Mouse (Mus musculus) adrenal gland, postnatal 25 days (tissue): ENCODE measurements around the gene 1700122O11Rik. TPM values are rescaled to one million over a fixed set of nuclear protein-coding genes. Genes with fewer than 3 reads are reported as not detected.

Experiments used
- DNase-seq: peaks from one replicate; pipeline ENCODE4 v3.0.0; 2021; ENCODE audit warnings: mixed read lengths
- total RNA-seq: library from RNA; stranded (reverse); gene quantifications from 2 replicates; pipeline ENCODE4 v1.2.3, GENCODE M21; 2021

1700122O11Rik gene
- total RNA-seq, 1 experiment from 2014 or later, result not detected

DNA sequence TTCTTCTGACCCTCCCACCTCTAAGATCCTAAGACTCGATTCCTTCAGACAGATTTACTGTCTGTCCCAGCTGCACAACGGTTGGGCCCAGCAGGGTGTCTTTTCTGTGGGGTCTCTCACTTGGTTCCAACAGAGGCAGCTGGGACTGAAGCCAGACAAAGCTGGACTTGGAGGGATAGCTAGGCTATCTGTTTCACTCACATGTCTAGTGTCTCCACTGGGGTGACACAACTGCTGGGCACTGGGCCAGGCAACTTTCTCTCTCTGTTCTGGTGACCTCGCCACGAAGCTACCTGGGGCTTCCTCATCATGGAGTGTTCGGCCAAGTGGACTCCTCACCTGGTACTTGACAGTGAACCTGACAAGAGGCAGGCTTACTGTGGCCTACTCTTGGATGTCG lies 10.4 kb downstream of the 1700122O11Rik start:
- peak; percentile 44 for DNase-seq

DNA sequence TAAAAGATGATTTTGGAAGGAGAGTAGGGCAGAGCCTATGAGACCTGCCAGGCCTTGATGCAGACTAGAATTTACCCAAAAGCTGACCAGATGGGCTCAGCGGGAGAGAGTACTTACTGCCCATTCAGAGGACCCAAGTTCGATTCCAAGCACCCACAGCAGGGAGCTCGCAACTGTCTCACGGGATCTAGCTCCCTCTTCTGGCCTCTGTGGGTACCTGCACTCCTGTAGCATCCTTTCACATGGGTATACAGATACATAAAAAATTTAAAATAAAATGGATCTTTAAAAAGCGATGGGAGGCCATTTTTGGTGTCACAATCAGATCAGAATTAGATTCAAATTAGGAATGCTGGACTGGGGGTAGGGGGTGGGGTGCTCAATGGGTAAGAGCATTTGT lies 11.1 kb downstream of the 1700122O11Rik start:
- DNase-seq, result no peak

GRCm38 (mm10) chr17:48024045-48024444 lies 14.0 kb downstream of the 1700122O11Rik start:
- DNase-seq, result no peak

DNA sequence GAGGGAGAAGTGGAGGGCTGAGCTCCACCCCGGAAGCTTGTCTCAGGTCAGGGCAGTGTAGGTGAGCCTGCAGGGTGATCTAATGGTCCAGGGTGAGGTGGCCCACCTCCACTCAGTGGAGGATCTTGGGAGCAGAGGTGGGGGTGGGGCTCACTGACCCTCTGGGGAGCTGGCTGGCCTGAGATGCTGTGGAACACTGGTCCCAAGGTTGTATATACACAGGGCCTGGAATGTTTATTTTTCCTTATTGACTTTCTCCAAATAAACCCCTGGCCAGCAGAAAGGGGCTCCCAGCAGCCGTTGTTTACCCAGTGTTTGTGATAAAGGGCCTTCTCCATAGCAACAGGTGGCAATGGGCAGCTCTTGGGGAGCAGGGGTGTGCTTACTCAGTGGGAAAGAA lies 18.5 kb downstream of the 1700122O11Rik start:
- DNase-seq, result no peak

DNA sequence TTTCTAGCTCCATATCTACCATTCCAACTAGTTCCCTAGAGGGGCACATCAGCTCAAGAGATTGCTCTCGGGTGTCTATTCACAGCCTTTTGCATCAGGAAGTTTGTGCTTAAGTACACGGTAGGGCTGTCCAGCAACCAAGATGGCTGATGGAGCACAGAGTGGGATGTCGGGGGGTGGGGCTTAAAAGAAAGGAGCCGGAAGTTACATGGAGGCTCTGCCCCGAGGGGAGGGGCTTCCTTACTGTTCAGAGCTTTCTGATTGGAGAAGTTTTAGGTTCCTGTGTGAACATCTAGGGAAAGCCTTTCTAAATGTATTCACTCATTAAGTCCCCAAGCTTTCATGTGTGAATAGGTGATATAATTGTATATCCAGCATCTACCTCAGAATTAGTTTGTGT lies 21.5 kb downstream of the 1700122O11Rik start:
- no peak for DNase-seq

- no peak for DNase-seq
These were observed 25.5 kb downstream of the 1700122O11Rik start for GRCm38 (mm10) chr17:48012561-48012960.

- no peak for DNase-seq
These were observed 27.0 kb downstream of the 1700122O11Rik start for GRCm38 (mm10) chr17:48011105-48011504.

DNA sequence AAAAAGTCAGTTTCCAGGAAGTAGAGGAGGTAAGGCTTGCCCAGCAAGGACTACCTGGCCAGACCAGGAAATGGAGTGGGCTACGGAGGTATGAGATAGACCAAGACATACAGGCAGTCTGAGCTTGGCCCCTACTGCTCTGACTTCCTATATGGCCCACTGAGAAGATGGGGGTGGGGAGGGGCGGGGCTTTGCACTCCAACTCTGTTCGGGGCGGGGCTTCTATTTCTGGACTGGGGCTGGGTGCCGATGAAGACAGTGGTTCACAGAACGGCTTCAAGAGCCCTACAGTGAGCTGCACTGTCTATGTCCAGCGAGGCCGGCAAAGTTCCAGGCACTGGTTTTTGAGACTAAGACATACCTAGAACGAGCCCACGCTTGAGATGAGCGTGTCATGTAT lies 27.8 kb downstream of the 1700122O11Rik start:
- DNase-seq, result no peak

DNA sequence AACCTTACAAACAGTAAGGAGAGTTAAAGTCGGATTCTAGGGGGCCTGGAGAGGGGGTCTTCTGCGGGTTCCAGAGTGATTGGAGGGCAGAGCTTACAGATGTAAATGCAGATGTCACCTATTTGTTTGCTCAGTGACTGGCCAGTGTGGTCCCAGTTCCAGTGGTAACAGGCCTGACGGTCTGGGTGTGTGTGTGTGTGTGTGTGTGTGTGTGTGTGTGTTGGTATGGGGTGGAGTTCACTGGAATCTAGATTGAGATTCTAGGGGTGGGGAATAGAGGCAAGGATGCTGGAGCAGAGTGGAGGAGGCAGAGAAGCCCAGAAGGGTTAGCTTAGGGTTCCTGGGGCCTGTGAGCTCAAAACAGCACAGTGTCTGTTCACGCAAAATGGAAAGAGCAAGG lies 32.3 kb downstream of the 1700122O11Rik start:
- no peak for DNase-seq

DNA sequence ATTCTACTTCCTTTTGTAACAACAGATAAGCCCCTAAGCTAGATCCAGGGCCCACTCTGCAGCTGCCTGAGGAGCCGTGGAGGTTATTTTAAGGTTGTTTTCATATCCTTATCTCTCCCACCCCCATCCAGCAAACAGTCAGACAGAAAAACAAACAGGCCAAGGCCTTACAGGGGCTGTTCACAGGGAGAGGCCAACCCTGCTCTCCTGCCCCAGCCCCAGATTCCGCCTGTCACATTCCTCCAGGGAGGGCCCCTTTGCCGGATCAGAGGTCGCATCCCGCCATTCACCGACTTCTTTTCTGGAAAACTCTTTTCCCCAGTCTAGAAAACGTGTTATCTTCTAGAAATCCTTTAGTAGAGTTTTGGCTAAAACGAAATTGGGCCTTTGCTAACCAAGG lies 33.0 kb downstream of the 1700122O11Rik start:
- no peak for DNase-seq

GRCm38 (mm10) chr17:48004619-48005018 lies 33.5 kb downstream of the 1700122O11Rik start:
- no peak for DNase-seq

GRCm38 (mm10) chr17:48002486-48002885 lies 35.6 kb downstream of the 1700122O11Rik start:
- DNase-seq, result no peak

- DNase-seq, result peak; percentile 36
These were observed 36.3 kb downstream of the 1700122O11Rik start for GRCm38 (mm10) chr17:48001586-48002361.

GRCm38 (mm10) chr17:48001157-48001556 lies 36.9 kb downstream of the 1700122O11Rik start:
- DNase-seq, result no peak

- no peak for DNase-seq
These were observed 38.3 kb downstream of the 1700122O11Rik start for GRCm38 (mm10) chr17:47999812-48000211.

DNA sequence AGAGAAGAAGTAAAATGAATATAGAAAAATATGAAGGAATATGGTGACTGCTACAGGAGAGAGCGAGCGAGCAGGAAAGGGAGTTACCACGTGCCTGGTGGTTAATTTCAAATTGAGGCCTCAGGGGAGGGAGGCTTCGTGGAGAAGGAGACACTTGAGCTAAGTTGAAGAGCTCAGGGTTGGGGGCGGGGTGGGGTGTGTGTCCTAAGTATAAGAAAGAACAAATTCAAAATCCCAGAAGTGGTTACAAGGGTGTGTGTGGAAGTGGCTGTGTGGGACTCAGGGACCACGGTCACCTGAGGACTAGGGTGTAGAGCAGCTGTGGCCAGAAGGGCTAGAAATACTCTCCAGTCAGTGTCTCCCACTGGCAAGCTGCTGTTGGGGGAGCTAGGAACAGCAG lies 38.7 kb downstream of the 1700122O11Rik start:
- no peak for DNase-seq

GRCm38 (mm10) chr17:47997806-47998205 lies 40.3 kb downstream of the 1700122O11Rik start:
- no peak for DNase-seq

- no peak for DNase-seq
These were observed 47.5 kb downstream of the 1700122O11Rik start for GRCm38 (mm10) chr17:47990392-47991123.

DNA sequence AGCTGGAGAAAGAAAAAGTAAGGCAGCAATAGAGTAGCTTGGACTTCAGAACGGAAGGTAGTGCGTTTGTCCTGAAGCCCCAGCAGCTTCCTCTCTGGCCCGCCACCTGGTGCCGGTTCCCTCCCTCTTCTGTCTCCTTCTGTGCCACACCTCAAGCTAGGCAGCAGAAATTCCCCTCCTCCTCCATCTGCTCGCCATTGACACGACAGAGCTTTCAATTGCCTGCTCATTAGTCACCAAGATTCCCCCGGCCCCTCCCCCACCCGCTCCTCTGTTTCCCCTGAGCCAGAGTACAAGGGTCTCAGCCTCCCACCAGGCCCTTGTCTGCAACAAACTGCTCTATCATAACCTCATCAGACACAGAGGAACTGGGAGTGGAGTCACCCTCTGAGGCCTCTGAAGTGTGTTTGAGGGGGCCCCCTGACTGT lies 48.1 kb downstream of the 1700122O11Rik start:
- no peak for DNase-seq

DNA sequence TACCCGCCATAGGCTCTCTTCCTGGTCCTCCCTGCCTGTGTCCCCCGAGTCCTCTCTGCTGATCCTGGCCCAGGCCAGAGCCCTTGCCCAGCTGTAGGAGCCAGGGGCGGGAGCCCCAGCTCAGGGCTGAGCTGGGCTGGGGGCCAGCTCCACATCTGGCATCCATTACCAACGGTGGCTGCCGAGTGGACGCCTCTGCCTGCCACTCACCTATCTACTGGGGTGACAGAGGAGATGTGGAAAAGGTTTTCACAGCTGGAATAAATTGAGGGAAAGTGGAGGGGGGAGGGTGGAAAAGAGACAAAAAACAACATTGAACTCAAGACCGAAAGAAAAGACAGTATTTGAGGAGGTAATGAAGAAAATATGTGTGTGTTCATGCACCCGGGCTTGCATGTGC lies 49.3 kb downstream of the 1700122O11Rik start:
- no peak for DNase-seq

GRCm38 (mm10) chr17:47988074-47988473 lies 50.0 kb downstream of the 1700122O11Rik start:
- no peak for DNase-seq
